Mouse (Mus musculus) lung, adult 2 months (tissue): ENCODE measurements around the gene Selp.

Experiments used
- CTCF ChIP-seq: fragments of 200-500 bp; IDR thresholded peaks from 2 replicates; pipeline ENCODE4 v1.5.1; 2011; ENCODE audit warnings: mild to moderate bottlenecking, low read length, control low read depth; ENCODE audit not compliant: insufficient read depth
- POLR2A ChIP-seq: fragments of 200-500 bp; IDR thresholded peaks from 2 replicates; pipeline ENCODE4 v1.6.1; 2011; ENCODE audit warnings: low read depth, mild to moderate bottlenecking, control low read depth, low read length, borderline replicate concordance; ENCODE audit errors: extremely low read depth

GRCm38 (mm10) chr1:164077031-164077430 is 38.0 kb upstream of the Selp start:
- TF ChIP-seq POLR2A (no peak), CTCF (no peak)
